Mouse (Mus musculus) ovary, adult 18-20 months (tissue): ENCODE data around the gene Gm20388.

Experiments
- DNase-seq: peaks from one replicate; pipeline ENCODE4 v3.0.0; 2022; ENCODE audit warnings: low spot score, mixed read lengths

Gene Gm20388

GRCm38 (mm10) chr8:120895600-120895999 is 985.0 kb downstream of the Gm20388 start:
- DNase-seq = no peak

DNA sequence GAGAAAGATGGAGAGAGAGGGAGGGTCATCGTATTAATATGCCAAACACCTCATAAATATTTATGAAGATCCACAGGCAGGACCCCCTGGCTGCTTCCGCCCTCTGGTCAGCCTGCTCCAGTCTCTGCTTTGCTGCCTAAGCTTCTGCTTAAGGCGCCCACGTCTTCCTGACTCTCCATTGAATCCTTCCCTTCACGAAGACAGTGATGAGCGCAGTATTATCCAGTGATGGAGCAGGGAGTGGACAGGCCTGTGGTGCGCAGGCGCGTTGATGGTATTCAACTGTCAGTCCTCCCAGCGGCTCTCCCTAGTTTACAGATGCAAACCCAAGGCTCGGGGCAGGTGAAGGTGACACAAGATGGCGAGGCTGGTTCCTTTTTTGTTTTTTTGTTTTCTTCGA is 985.6 kb downstream of the Gm20388 start:
- no peak for DNase-seq

DNA sequence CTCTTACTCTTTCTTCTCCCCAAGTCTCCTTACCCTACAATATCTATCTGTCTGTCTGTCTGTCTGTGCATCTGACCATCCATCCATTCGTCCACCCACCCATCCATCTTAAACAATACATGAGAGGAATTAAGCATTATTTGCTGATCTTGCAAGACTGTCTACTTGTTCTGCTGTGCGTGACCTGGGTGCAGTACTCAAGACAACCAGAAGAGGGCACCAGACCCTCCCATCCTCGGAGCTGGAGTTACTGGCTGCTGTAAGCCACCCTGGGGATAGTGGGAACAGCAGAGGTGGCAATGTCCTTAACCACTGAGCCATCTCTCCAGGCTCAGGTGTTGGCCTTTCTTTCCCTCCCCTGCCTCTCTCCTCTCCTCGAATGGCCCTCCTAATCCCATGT is 987.4 kb downstream of the Gm20388 start:
- no peak for DNase-seq

GRCm38 (mm10) chr8:120898828-120899407 is 988.3 kb downstream of the Gm20388 start:
- DNase-seq = no peak

DNA sequence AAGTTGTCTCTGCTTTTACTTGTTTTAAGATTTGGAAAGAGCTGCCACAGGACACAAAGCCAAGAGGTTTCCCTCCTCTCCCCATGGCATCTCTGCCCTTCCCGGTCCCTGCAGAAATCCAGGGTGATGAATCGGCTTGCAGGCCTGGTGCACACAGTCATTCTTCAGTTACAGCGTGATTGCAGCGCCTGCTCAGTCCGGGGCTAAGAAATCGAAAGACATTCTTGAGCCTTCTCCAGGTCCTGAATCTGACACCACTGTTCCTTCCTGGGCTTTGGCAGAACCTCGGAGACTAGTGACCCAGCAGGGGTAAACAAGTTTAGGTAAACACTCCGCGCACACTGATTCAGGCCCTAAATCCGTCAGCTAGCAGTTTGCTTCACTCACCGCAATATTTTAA is 991.7 kb downstream of the Gm20388 start:
- DNase-seq = no peak

GRCm38 (mm10) chr8:120907671-120908070 is 997.0 kb downstream of the Gm20388 start:
- no peak for DNase-seq

GRCm38 (mm10) chr8:120910936-120911335 is 1000.3 kb downstream of the Gm20388 start:
- DNase-seq = no peak

- no peak for DNase-seq
Observed at GRCm38 (mm10) chr8:120912463-120912862, 1001.8 kb downstream of the Gm20388 start.

DNA sequence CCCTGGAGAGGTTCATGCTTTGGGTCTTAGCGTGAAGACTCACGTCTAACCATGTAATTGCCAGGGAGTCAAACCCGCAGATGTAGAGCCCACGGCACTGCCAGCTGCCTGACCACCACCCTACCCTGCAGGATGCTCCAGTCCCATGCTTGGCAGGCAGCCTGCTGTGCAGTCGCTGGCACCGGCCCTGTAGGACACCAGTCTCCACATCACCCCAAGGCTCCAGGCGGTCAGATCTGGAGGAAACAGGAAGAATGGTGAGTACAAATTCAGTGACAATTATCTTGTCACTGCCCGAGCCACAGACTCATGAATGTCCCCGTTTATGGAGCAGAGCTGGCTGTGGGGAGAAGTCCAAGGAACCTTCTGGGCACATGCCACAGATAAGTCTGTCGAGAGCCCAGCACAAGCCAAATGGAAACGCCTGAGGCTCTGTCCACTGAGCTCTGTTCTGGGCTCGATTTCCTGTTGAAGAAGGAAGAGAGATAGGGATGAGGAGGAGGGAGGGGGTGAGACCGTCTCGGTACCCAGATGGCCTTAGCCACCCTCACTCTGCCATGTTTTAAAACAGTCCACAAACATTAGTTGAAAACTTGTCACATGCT is 1006.3 kb downstream of the Gm20388 start:
- no peak for DNase-seq

DNA sequence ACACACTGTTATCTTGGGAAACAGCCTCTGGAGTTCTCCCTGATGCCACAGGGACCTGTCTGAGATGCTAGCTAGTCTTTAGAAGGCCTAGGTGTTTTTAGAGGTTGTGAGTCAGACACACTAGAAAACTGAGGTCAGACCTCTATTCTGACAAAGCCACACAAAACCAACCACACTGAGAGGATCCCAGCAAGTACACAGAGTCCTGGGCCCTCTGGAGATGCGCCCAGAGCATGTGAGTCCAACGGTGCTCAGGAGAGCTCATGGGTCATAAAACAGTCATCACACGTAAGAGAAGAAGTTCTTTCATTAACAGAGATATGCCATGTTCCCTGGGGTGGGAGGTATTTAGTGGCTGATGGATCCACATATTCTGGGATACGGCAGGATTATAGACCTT is 1009.9 kb downstream of the Gm20388 start:
- DNase-seq = no peak

DNA sequence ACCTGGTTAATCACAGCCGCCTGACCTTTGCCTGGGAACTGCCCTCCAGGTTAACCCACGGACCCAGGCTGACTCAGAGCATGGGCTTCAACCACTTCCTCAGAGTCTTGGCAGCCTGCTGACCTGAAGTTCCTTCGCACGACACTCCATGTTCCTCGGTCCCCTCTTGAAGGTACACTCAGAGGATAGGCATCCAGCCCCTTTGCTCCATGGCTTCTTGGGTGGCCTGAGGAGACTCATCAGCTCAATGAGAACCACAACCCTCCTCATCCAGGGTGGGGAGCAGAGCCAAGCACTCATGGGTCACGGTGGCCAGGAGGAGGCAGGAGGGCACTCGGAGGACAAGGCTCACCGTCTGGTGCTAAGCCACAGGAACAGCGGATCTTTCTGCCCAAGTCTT is 1015.6 kb downstream of the Gm20388 start:
- DNase-seq = no peak

DNA sequence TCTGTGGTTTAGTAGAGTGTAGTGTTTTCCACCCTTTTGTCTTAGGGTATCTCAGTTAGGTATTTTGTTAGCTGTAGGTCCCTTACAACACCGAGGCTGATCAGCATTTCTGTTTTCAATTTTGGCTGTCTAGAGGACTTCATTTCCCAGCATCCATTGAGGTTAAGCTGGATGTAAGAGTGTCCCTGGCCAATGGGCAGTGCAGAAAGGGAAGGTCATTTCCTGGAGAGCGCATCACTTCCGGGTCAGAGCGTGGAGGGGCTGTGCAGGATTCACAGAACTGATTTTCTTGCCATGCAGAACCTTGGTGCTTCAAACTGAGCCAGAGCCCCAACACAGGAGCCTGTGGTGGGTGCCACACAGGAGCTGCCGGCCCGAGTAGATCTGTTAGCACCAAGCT is 1017.4 kb downstream of the Gm20388 start:
- DNase-seq = no peak

GRCm38 (mm10) chr8:120934596-120934995 is 1024.0 kb downstream of the Gm20388 start:
- no peak for DNase-seq

GRCm38 (mm10) chr8:120936685-120937084 is 1026.0 kb downstream of the Gm20388 start:
- DNase-seq = no peak

DNA sequence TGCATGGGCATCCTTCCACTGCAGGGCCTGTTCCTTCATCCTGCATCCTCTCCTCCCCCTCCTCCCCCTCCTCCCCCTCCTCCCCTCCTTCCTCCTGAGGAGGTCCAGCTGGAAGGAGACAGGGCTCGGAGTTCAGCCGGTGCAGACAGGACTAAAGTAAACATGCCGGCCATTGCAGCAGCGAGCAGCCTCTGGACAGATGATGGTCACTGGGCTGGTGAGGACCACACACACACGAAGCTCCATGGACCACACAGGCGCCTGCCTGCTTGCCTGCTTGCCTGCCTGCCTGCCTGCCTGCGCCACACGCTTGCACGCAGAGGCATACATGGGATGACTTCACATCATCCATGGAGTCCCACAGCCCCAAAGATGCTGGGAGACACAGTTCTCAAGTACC is 1026.8 kb downstream of the Gm20388 start:
- no peak for DNase-seq

GRCm38 (mm10) chr8:120940287-120940686 is 1029.6 kb downstream of the Gm20388 start:
- no peak for DNase-seq

GRCm38 (mm10) chr8:120947240-120947639 is 1036.6 kb downstream of the Gm20388 start:
- no peak for DNase-seq

GRCm38 (mm10) chr8:120948050-120948595 is 1037.5 kb downstream of the Gm20388 start:
- no peak for DNase-seq

DNA sequence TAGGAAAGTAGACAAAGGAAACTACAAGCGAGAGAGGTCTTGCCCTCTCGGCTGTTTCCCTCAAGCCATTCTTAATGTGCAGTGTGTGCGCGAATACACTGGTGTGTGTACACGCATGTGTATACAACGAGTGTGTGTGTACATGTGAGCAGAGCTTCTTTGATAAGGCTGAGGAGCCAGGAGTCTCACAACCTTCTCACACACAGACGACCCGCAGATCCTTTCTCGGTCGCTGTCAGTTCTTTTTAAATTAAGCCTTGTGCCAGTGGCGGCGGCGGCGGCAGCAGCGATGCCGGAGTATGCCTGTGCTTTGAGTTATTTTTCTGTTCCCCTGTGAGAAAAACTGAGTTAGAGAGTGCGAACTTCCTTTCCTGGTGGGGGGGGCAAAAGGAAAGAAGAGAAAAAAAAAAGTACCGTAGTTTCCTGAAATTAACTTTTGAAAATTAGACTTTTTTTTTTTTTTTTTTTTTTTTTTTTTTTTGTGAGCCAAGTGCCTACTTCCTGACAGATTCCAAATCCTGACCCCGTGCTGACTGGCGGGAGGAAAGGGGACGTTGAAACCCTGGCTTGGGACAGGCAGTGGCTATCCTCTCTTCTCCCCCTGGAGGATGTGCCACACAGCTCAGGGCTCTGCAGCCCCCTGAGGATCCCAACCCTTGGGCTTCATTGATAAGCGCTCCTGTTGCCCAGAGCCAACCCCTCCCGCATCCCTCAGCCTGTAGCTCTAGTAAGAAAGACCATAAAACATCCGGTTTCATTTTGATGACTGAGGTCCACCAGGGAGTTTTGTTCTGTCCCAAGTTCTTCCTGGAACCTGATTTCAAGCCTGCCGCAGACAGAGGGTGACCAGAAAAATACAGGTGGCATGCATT is 1038.2 kb downstream of the Gm20388 start:
- no peak for DNase-seq

DNA sequence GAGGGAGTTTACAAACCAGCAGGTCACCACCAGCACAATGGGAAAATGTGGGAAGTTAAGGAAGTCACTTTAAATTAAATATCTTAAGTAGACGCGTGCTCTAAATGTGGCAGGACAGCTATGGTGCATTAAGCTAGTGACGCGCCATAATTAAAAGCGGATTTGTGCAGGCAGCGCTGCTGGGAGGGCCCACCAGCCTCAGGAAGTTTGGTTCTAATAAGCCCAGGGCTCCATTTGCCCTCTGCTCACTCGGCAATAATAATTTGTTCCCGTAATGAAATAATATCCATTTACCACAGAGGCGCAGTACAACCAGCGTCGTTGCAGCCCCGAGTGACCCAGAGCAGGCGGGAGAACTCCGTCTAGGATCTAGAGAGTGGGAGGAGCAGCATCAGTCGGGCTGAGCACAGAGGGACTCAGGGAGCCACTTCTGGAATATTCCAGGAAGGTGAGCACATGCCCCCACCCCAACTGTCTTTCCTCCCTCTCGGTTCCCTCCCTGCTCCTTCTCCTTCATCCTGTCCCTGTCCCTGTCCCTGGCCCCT is 1040.1 kb downstream of the Gm20388 start:
- no peak for DNase-seq

- DNase-seq = no peak
Observed at GRCm38 (mm10) chr8:120959470-120959891, 1048.8 kb downstream of the Gm20388 start.

DNA sequence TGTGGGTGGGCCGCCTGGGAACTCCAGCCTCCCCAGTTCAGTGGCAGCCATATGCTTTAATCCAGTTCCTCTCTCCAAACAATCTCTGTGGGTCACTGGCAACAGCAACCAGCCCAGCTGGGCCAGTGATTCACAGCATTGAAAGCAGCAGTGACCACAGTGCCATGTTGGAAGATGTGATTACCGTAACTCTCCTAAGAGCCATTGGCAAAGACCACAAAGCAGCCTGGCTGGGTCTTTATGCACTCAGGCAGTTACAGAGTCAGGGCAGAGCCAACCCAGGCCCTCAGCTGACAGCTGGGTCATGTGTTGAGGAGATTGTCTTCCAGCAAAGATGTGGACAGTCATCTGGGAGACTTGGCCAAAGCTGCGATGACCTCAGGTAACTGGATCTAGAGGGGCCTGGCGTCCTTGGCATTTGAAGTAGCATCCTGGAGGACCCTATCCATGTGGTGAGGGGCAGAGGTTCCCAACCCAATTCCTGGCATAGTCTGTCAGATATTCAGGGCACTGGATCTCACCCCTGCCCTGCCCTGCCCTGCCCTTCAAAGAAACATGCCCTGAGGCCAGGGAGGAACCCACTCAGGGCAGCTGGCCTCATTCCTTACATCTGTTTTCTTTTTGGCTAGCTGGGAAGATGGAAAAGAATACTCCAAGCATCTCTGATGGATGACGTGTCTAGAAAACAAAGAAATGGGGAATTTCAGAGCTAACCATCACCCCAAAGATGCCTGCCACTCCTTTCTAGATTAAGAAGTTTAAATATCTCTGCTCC is 1052.2 kb downstream of the Gm20388 start:
- DNase-seq = no peak
